Mouse (Mus musculus) lung, embryonic 14.5 days (tissue): Measurements from ENCODE around the gene Zfp618. TPM values are rescaled to one million over a fixed set of nuclear protein-coding genes. Genes with fewer than 3 reads are reported as not detected.

ENCODE experiments used
- ATAC-seq: fragments of 200-750 bp; cut with Nextera tagmentation; 2 replicates; pipeline ENCODE4 v1.8.0; 2017; ENCODE audit warnings: mild to moderate bottlenecking, moderate TSS enrichment, moderate library complexity; ENCODE audit not compliant: insufficient read depth
- DNase-seq: peaks from one replicate; pipeline ENCODE4 v3.0.0-alpha.2; 2015
- H3K27ac ChIP-seq: fragments of 300-500 bp; sonication (generic); 2 replicates; pipeline ENCODE4 v1.5.1; 2014; ENCODE audit warnings: low read depth, mild to moderate bottlenecking, moderate library complexity
- H3K27me3 ChIP-seq: fragments of 300-500 bp; sonication (generic); 2 replicates; pipeline ENCODE4 v1.6.1; 2014; ENCODE audit warnings: low read length, control low read depth; ENCODE audit not compliant: insufficient read depth
- H3K36me3 ChIP-seq: fragments of 300-500 bp; sonication (generic); 2 replicates; pipeline ENCODE4 v1.6.1; 2014; ENCODE audit warnings: control low read depth; ENCODE audit not compliant: insufficient read depth
- H3K4me1 ChIP-seq: fragments of 300-500 bp; sonication (generic); 2 replicates; pipeline ENCODE4 v1.6.1; 2014; ENCODE audit warnings: antibody characterized with exemption, control low read depth; ENCODE audit not compliant: insufficient read depth
- H3K4me2 ChIP-seq: fragments of 300-500 bp; sonication (generic); 2 replicates; pipeline ENCODE4 v1.6.1; 2014; ENCODE audit warnings: mild to moderate bottlenecking
- H3K4me3 ChIP-seq: fragments of 300-500 bp; sonication (generic); 2 replicates; pipeline ENCODE4 v1.5.1; 2014; ENCODE audit warnings: low read depth, low read length
- H3K9ac ChIP-seq: fragments of 300-500 bp; sonication (generic); 2 replicates; pipeline ENCODE4 v1.6.1; 2014
- H3K9me3 ChIP-seq: fragments of 300-500 bp; sonication (generic); 2 replicates; pipeline ENCODE4 v1.6.1; 2016; ENCODE audit warnings: low read depth, low read length, control low read depth
- CTCF ChIP-seq: IDR thresholded peaks from 2 replicates; pipeline ENCODE4 v1.5.1; 2016; ENCODE audit warnings: antibody characterized with exemption, low read depth
- WGBS: fragments of 180-500 bp; shearing (Covaris S2); extraction: QIAGEN DNeasy Blood & Tissue Kit; methylation state at CpG from one replicate; pipeline ENCODE4 v1.1.7; 2014; 5-methylcytosine and 5-hydroxymethylcytosine counted together
- polyA plus RNA-seq: library from polyadenylated mRNA; unstranded; fragments of >200 nt; fragmentation: Nextera tagmentation; extraction: Ambion mirVana; gene quantifications from 2 replicates; pipeline ENCODE4 v1.2.1, GENCODE M21; 2014

Zfp618 gene
- 24.5 and 27.1 TPM in 2 replicates for polyA plus RNA-seq

DNA sequence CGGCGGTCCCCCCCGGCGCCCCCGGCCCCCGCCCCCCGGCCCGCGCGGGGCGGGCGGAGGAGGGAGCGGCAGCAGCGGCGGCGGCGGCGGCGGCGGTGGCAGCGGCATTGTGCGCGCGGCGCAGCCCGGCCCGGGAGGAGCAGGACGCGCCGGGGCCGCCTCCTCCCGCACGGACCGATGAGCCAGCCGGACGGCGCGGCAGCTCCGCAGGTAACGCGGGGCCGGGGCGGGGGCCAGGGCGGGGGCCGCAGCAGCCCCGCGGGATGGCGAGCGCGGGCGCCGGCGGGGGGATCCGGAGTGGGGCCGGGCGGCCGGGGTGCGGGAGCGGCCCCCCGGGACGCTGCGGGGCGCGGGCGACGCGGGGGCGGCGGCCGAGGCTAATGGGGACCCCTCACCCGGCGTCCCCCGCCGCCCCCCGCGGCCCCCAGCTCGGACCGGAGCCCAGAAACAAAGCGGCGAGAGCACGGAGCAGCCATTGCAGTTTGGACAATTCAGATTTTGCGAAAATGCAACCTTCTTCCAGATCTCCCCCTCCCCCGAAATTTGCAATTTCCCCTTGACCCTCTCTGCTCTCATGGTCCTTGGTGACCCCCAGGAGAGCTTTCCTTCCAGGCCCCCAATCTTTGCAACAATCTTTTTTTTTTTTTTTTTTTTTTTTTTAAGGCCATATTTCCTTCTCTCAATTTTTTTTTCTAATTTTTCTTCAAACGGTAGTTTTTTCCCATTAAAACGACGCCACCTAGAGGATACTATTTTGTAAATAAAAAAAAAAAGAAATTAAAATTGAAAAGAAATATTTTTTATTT is at the start of gene Zfp618:
TSS of gene Zfp618 (plus strand) at position 77 of the 806 bp plus-strand sequence.
- Histone ChIP-seq H3K4me2 (peak within 1 kb of the TSS; percentile 73), H3K27ac (peak within 1 kb of the TSS; percentile 95), H3K4me1 (peaks cover 11% of the 10 kb centered on the region), H3K27me3 (no peaks in the 10 kb centered on the region), H3K4me3 (peak within 1 kb of the TSS; percentile 76), H3K9ac (peak within 1 kb of the TSS; percentile 99), H3K9me3 (no peaks in the 10 kb centered on the region), H3K36me3 (no peaks in the 10 kb centered on the region)
- DNase-seq, result peak; percentile 84
- 0 out of 2 replicates have a peak, but pooled peaks have one; percentile 4 for TF ChIP-seq CTCF
- peak; percentile 54 for ATAC-seq
- under 1% methylated on average over 56 of the region's 86 CpGs for WGBS

DNA sequence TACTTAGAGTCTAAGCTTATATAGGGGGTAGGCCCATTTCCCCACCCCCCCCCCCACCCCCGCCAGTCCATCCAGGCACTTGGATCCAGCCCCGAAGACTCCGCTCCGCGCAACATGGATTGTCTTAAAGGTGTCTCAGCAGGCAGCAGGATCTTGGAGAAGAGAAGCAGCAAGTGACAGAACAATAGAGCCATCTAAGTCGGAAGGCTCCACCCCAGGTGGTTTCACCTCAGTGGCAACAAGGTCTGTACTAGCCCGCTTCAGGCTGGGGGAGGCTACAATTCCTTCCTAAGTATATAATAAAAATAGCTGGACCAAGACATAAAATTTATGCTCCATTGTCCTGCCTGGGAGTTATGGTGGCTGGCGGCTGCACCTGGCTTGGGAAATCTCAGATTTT is 48.3 kb upstream of the Zfp618 start:
- no peak overlapping the region for H3K27ac ChIP-seq
- WGBS, result 93% methylated on average over 8 of the region's 8 CpGs
- no peak overlapping the region for H3K4me2 ChIP-seq
- H3K36me3 ChIP-seq, result no peaks in the 10 kb centered on the region
- H3K9me3 ChIP-seq, result no peaks in the 10 kb centered on the region
- H3K27me3 ChIP-seq, result no peaks in the 10 kb centered on the region
- DNase-seq, result no peak
- no peaks in the 10 kb centered on the region for H3K4me1 ChIP-seq
- ATAC-seq, result no peak
- no peak for TF ChIP-seq CTCF
- H3K4me3 ChIP-seq, result no peak overlapping the region
- no peak overlapping the region for H3K9ac ChIP-seq

DNA sequence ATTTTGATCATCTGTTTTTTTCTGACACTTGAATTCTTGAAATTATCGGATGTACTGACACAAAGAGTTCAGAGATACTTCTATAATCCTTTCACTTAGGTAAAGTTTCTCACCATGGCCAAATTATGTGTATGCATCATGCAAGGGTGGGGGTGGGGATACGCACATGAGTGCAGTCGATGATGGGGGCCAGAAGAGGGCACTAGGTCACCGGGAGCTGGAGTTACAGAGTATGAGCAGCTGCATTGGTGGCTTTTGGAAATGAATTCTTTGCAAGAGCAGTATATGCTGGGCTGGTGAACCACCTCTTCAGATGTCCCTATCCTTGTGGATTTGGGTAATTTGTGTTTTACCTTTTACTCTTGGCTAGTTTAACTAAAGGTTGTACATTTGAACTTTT is 31.6 kb upstream of the Zfp618 start:
- H3K4me2 ChIP-seq, result no peak overlapping the region
- DNase-seq (peak; percentile 38), ATAC-seq (no peak)
- TF ChIP-seq CTCF, result peak; percentile 42; the same call in 1 of the 2 replicates
- H3K4me1 ChIP-seq, result no peaks in the 10 kb centered on the region
- no peak overlapping the region for H3K27ac ChIP-seq
- H3K27me3 ChIP-seq, result no peaks in the 10 kb centered on the region
- H3K4me3 ChIP-seq, result no peak overlapping the region
- 78% methylated on average over 4 of the region's 4 CpGs for WGBS
- H3K9ac ChIP-seq, result no peak overlapping the region
- H3K36me3 ChIP-seq, result no peaks in the 10 kb centered on the region
- no peaks in the 10 kb centered on the region for H3K9me3 ChIP-seq

DNA sequence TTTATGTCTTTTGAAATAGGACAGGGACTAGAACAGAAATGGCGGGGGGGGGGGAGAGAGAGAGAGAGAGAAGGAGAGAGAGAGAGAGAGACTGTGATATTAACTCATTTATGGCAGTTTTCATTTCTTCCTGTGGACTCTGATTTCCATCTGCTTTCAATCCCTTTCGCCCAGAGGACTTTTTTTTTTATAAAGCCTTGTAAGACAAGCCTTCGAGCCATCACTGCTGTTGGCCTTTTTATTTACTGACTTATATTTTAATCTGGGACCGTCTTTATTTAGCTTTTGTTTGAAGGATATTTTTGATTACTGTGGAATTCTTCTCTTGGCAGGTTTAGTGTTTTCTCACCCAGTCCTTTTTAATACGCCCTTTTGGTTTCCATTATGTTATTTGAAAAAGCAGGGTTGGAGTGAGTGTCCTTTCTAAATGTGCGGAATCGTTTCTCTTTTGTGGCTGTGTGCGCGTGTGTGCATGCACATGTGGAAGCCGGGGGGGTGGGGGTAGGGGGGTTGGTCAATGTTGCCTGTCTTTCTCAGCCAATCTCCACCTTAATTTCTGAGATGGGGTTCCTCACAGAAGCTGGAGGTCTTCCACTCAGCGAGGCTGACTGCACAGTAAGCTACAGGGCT is 29.7 kb upstream of the Zfp618 start:
- peak overlapping the region; percentile 68 for H3K27ac ChIP-seq
- H3K4me2 ChIP-seq, result no peak overlapping the region
- DNase-seq, result peak; percentile 75
- no peaks in the 10 kb centered on the region for H3K27me3 ChIP-seq
- no peaks in the 10 kb centered on the region for H3K9me3 ChIP-seq
- WGBS, result 48% methylated on average over 11 of the region's 11 CpGs
- H3K4me3 ChIP-seq, result no peak overlapping the region
- no peak overlapping the region for H3K9ac ChIP-seq
- ATAC-seq, result peak; percentile 58; the same call in 1 of the 2 replicates
- no peaks in the 10 kb centered on the region for H3K36me3 ChIP-seq
- no peak for TF ChIP-seq CTCF
- no peaks in the 10 kb centered on the region for H3K4me1 ChIP-seq

DNA sequence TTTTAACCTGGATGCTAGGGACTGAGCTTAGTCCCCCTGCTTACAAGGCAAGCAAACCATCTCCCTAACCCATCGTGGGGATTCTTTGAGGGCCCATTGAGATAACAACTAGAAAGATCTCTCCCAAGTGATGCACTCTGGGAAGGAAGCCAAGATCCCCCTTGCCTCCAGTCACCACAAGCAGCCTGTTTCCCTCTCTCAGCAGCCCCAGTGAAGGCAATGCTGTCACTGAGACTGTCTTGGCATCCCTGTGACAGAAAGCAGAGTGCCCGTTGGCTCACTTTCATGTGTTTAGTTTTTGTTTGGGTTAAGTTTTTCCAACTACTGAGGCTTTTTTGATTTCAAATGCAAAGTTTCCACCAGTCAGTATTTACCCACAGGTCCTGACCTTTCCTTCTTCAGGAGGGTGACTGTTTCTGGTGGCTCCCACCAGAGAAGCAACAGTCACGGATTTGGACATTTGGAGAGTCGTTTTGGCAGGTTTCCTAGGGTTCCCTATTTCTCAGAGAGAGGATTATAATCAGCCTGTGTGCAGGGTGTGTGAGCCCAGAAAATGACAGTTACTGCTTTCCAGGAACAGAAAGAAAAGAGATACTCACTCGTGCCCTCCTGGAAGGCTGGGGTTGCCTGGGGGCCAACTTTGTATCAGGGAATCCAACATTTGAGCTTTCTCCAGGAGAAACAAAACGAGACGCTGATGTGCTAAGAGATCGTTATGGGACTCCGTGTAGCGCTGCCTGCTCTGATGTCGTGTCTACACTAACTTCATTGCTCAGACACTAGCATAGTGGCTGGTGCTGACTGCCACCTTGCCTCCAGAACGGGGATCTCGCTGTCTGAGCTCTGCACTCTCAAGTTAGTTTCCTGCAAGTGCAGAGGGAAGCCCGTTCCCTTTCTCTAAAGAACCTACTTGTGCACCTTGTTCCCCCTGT is 23.1 kb upstream of the Zfp618 start:
- peak; percentile 96 for DNase-seq
- no peaks in the 10 kb centered on the region for H3K36me3 ChIP-seq
- 35% methylated on average over 14 of the region's 14 CpGs for WGBS
- no peak overlapping the region for H3K9ac ChIP-seq
- ATAC-seq, result peak; percentile 95
- H3K4me2 ChIP-seq, result peak overlapping the region; percentile 31; the same call in 1 of the 2 replicates
- H3K9me3 ChIP-seq, result no peaks in the 10 kb centered on the region
- no peak overlapping the region for H3K4me3 ChIP-seq
- peak overlapping the region; percentile 58 for H3K27ac ChIP-seq
- H3K4me1 ChIP-seq, result 0 out of 2 replicates have a peak, but pooled peaks cover 5% of the 10 kb centered on the region
- no peaks in the 10 kb centered on the region for H3K27me3 ChIP-seq
- TF ChIP-seq CTCF, result no peak

DNA sequence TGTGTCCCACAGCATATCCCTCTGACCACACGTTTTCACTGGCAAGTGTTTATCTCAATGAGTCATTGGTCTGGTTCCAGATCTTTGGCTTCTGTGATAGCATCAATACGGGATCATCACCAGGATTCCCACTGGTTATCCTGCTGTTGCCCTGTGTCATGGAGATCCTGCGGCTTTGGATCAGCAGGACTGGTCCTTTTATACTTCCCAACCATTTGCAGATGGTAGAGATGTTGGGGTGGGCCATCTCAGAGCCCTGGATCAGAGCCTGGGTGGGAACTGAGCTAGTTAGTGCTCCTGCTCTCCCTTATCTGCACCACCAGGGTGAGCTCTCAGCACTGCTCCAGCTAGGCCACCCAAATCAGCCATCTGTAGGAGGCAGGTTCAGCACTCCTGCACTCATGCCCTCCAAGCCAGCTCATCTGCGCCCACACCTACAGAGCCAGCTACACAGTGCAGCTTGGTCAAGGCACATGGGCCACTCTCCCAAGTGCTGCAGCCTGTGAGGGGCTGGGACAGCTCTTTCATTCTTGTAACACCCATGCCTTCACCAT is 21.0 kb upstream of the Zfp618 start:
- peak; percentile 36; the same call in 1 of the 2 replicates for ATAC-seq
- Histone ChIP-seq H3K9ac (no peak overlapping the region), H3K27ac (no peak overlapping the region), H3K27me3 (no peaks in the 10 kb centered on the region), H3K4me3 (no peak overlapping the region), H3K4me1 (0 out of 2 replicates have a peak, but pooled peaks cover 5% of the 10 kb centered on the region), H3K4me2 (no peak overlapping the region), H3K9me3 (no peaks in the 10 kb centered on the region), H3K36me3 (no peaks in the 10 kb centered on the region)
- peak; percentile 76 for TF ChIP-seq CTCF
- 49% methylated on average over 4 of the region's 4 CpGs for WGBS
- peak; percentile 63 for DNase-seq
